Mouse (Mus musculus): Measurements from ENCODE around the gene Cmtm7.

DNA sequence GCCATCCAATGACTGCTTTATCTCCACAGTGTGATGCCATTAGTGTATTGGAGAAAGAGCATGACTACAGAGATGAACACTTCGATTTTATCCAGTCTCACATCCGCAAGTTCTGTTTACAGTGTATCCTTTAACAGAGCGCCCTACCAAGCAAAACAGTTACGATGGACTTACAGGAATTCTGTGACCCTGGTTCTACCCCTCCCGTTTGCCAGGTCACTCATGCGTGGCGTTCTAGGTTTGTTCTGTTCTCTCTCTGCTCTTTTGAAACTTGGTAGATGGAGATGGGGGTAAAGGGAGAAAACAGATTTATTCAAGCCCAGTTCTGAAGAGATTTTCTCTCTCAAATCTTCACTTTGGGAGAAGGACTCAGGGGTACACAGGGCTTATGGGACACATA, 68.2 kb downstream of the Cmtm7 start:
- no peak for TF ChIP-seq POLR2A (IDR thresholded peaks at IDR 0.05; ENCODE audit: insufficient read depth, low read length)
- no peak for TF ChIP-seq CTCF (IDR thresholded peaks at IDR 0.05; ENCODE audit: low read depth, low read length)
- no peak for TF ChIP-seq EP300 (IDR thresholded peaks at IDR 0.05; ENCODE audit: insufficient read depth, low read depth, low read length)

All from ES-Bruce4 (cell line).